Mouse (Mus musculus): ENCODE data around the gene Pdc.
"Not testable (repeated sequence)": the region's sequence is repeated elsewhere in the genome, so short reads cannot be mapped to it uniquely, and the experiment has no call there.

The Pdc gene

DNA sequence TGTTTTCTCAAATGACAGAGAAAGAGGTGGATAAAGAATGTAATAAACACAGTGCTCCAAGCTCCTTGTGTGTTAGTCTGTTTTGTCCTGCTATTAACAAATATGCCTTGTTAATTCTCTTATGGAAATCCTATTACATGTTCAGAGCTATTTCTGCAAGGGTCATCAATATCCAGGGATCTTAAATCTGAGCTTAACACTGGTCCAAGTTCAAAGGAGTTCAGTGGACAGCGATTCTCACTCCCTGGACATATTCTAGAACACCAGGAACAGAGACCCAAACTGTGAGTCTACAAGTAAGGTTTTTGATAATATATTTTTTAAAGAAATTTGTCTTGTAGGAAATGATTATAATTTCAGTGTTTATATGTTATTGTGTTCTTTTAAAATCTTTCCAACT, at the start of gene Pdc:
TSS of gene Pdc (plus strand) at position 213 of the 400 bp plus-strand sequence.
- DNase-seq = no peak

DNA sequence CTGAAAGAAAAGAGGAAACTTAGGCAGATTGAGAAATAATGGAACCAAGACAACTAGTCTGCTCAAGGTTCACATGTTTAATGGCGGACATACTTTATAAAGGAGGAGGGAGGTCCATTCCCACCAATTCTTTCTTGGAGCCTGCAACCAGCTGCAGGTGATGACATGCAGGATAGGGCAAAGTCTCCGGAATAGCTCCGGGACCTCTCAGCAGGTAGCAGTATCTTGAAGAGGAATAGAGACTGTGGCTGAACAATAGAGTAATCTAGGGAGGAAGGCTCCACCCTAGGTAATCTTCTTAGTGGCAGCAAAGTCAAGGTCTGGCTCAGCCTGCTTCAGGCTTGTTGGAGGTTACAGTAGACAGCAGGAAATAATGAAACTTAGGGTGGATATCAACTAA, 25.2 kb upstream of the Pdc start:
- not testable (repeated sequence) for DNase-seq

DNA sequence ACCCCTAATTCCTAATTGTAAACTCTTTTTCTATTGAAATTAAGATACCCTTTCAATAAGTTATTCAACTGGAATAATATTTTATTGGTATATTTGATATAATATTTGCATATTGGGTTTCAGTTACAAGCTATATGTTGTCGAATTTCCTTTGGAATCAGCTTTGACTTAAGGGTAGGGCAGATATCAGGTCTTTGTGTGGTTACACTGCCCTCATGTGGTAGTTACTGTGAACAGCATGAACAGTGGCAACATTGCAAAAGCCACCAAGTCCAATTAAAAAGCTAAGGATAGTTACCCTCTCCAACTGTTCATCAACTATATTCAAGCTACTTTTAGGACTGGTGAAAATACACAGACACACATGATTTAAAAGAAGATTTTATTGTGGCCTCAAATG, 11.6 kb upstream of the Pdc start:
- peak; percentile 3 for DNase-seq

DNA sequence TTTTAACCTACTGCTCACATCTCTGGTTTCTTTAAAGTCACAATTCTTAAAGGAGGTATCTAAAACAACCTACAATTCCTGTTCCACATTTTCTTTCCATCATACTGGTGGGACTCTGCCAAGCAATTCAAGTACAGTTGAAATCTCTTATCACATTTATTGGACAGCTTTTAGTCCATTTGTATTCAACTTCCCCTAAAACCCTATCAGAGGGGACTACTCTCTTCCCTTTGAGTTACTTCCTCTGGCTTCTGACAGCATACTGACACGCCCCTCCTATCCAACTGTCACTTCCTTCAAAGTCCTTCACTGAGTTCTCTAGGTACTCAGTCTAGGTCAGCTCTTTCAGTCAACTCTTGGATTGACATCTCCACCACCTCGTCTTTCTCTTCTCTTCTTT, 15.9 kb downstream of the Pdc start:
- no peak for DNase-seq

DNA sequence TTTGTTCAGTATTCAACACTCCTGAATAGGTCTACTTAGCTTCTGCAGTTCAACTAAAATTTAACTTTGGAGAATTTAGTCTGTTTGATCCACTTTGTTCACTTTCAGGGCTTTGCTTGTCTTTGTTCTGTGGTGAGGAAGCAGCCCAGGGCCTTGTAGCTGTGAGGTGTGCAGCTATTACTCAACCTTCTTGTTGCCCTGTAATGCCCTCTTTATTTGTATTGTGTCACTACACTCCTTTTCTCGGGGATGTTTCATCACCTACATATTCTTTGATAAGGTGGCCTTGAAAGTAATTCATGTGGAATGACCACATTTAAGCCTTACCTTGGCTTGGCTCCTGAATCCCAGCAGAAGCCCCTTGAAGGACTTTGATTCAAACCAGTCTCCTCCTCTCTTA, 41.6 kb downstream of the Pdc start:
- no peak for DNase-seq

DNA sequence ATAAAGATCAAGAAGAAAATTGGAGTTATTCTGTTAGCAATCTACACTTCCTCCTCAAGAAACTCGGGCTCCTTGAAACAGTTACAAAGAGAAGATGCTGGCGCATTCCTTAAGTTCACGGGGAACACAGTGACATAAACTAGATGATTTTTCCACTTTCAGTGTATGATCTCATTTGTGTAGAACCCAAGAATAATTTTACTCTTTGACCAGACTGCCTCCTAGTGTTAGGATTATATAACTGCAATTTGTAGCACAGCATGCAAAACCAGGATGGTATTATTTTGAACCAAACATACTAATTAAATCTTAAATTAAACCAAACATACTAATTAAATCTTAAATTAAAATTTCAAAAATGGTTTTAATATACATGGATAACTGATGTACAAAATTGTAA, 53.7 kb downstream of the Pdc start:
- DNase-seq = no peak

- DNase-seq = no peak
Observed at GRCm38 (mm10) chr1:150374247-150374646, 55.0 kb downstream of the Pdc start.

Data from kidney, postnatal 14 days (tissue).